Mouse (Mus musculus): ENCODE results near the gene 6030445D17Rik.

GRCm38 (mm10) chr4:136461206-136461605 lies 844 bp upstream of the 6030445D17Rik start:
- TF ChIP-seq CTCF (IDR thresholded peaks at IDR 0.05; ENCODE audit: control insufficient read depth, insufficient read depth, low read length), result no peak
- TF ChIP-seq POLR2A (IDR thresholded peaks at IDR 0.05; ENCODE audit: borderline replicate concordance, control insufficient read depth, low read depth, low read length), result no peak

All from bone marrow, adult 2 months (tissue).